Mouse (Mus musculus) G1E (cell line): ENCODE measurements at regions not wholly inside any gene's neighbourhood (a gene's known extent, or its start where the extent isn't known, plus 50 kb on each side); places are given as distances from the start of the nearest gene placed in this dataset.

ENCODE experiments used
- CTCF ChIP-seq: IDR thresholded peaks from 2 replicates; pipeline ENCODE4 v1.5.1; 2012; ENCODE audit warnings: low read depth, low read length, inconsistent platforms, mixed read lengths
- GATA1 ChIP-seq: IDR thresholded peaks from 2 replicates; pipeline ENCODE4 v1.6.1; 2012; ENCODE audit warnings: borderline replicate concordance, low read length, inconsistent platforms, mixed read lengths
- GATA2 ChIP-seq: IDR thresholded peaks from 2 replicates; pipeline ENCODE4 v1.6.1; 2012; ENCODE audit warnings: low read depth, low read length, inconsistent platforms, borderline replicate concordance
- POLR2AphosphoS5 ChIP-seq: IDR thresholded peaks from 2 replicates; pipeline ENCODE4 v1.6.1; 2012; ENCODE audit warnings: low read depth, low read length, inconsistent platforms; ENCODE audit not compliant: insufficient replicate concordance
- TAL1 ChIP-seq: conservative IDR thresholded peaks from 2 replicates; pipeline ENCODE4 v1.6.1; 2012; ENCODE audit warnings: low read depth, low read length, inconsistent platforms, mixed read lengths

DNA sequence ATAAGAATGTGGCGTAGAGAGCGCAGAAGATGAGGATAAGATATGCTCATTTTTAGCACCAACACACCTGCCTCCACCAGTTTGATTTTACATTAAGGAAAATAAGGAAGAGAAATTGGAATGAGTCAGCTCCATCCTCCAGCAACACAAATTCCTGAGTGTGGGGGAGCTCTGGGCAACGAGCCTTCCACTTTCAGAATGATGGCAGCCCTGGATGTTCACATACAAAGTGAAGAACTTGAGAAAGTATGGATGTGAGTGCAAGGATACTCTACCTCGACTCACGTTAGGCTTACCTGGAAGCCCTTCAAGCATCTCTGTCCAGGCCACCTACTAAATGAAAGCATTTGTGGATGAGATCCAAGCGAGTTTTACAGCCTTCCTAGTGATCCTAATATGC, 54.3 kb upstream of the Nr4a2 start:
- TF ChIP-seq CTCF = no peak
- no peak for TF ChIP-seq TAL1
- no peak for TF ChIP-seq GATA1
- TF ChIP-seq GATA2 = no peak
- TF ChIP-seq POLR2AphosphoS5 = no peak
